Mouse (Mus musculus) brain, embryonic 14.5 days (tissue): Measurements from ENCODE around the gene Cox8b. TPM values are rescaled to one million over a fixed set of nuclear protein-coding genes. Genes with fewer than 3 reads are reported as not detected.

Experiments used
- DNase-seq: peaks from one replicate; pipeline ENCODE4 v3.0.0-alpha.2; 2011; ENCODE audit warnings: low read depth
- CTCF ChIP-seq: fragments of 200-500 bp; IDR thresholded peaks from 2 replicates; pipeline ENCODE4 v1.5.1; 2012; ENCODE audit warnings: inconsistent platforms, mild to moderate bottlenecking, moderate library complexity, borderline replicate concordance; ENCODE audit not compliant: insufficient read depth, insufficient read length; ENCODE audit errors: extremely low read depth
- POLR2A ChIP-seq: fragments of 200-500 bp; IDR thresholded peaks from 2 replicates; pipeline ENCODE4 v1.6.1; 2012; ENCODE audit warnings: mild to moderate bottlenecking, inconsistent platforms, borderline replicate concordance; ENCODE audit not compliant: poor library complexity, insufficient read depth, insufficient read length, severe bottlenecking; ENCODE audit errors: extremely low read depth
- polyA plus RNA-seq: library from polyadenylated mRNA; depleted of rRNA; stranded (reverse); fragments of >200 nt; gene quantifications from 2 replicates; pipeline ENCODE4 v1.2.3, GENCODE M21; 2012

Cox8b gene
- polyA plus RNA-seq, 1 experiment: not detected

GRCm38 (mm10) chr7:140938896-140939295 lies 38.6 kb upstream of the Cox8b start:
- no peak for DNase-seq
- TF ChIP-seq CTCF: no peak
- no peak for TF ChIP-seq POLR2A

GRCm38 (mm10) chr7:140938436-140938835 lies 38.2 kb upstream of the Cox8b start:
- no peak for DNase-seq
- TF ChIP-seq CTCF (peak; percentile 26; the same call in 1 of the 2 replicates), POLR2A (no peak)

GRCm38 (mm10) chr7:140927181-140927580 lies 26.9 kb upstream of the Cox8b start:
- no peak for TF ChIP-seq CTCF
- TF ChIP-seq POLR2A: no peak
- DNase-seq: no peak

- no peak for TF ChIP-seq CTCF
- TF ChIP-seq POLR2A: no peak
- no peak for DNase-seq
Observed at GRCm38 (mm10) chr7:140923070-140923775, 23.0 kb upstream of the Cox8b start.

GRCm38 (mm10) chr7:140922398-140923069 lies 22.3 kb upstream of the Cox8b start:
- peak; percentile 68 for DNase-seq
- TF ChIP-seq CTCF (no peak), POLR2A (no peak)

GRCm38 (mm10) chr7:140921225-140921975 lies 21.2 kb upstream of the Cox8b start:
- no peak for TF ChIP-seq CTCF
- TF ChIP-seq POLR2A: no peak
- no peak for DNase-seq

- DNase-seq: no peak
Observed at GRCm38 (mm10) chr7:140920418-140921029, 20.3 kb upstream of the Cox8b start, which contains the start of gene Nlrp6. Gene Nlrp6, plus strand, starts transcription at chr7:140920902.

GRCm38 (mm10) chr7:140919911-140920310 lies 19.7 kb upstream of the Cox8b start:
- TF ChIP-seq POLR2A (no peak), CTCF (no peak)
- no peak for DNase-seq

More at GRCm38 (mm10) chr7:140920418-140921029, 20.3 kb upstream of the Cox8b start, which contains the start of gene Nlrp6:
- no peak for TF ChIP-seq CTCF
- TF ChIP-seq POLR2A: no peak

- DNase-seq: no peak
- no peak for TF ChIP-seq CTCF
- no peak for TF ChIP-seq POLR2A
Observed at GRCm38 (mm10) chr7:140914031-140914690, 13.9 kb upstream of the Cox8b start.

GRCm38 (mm10) chr7:140912846-140913482 lies 12.7 kb upstream of the Cox8b start:
- DNase-seq: no peak
- TF ChIP-seq CTCF (no peak), POLR2A (no peak)
